Mouse (Mus musculus) thymus, adult 2 months (tissue): ENCODE results near the gene Nup43.

Experiments used
- CTCF ChIP-seq: fragments of 200-500 bp; IDR thresholded peaks from 2 replicates; pipeline ENCODE4 v1.5.1; 2012; ENCODE audit warnings: mild to moderate bottlenecking, control low read depth, low read length, moderate library complexity, borderline replicate concordance; ENCODE audit not compliant: control insufficient read depth, poor library complexity, insufficient read depth; ENCODE audit errors: extremely low read depth
- POLR2A ChIP-seq: fragments of 200-500 bp; IDR thresholded peaks from 2 replicates; pipeline ENCODE4 v1.6.1; 2012; ENCODE audit warnings: mild to moderate bottlenecking, low read length, control low read depth, moderate library complexity; ENCODE audit not compliant: control insufficient read depth, poor library complexity, insufficient read depth; ENCODE audit errors: extremely low read depth

DNA sequence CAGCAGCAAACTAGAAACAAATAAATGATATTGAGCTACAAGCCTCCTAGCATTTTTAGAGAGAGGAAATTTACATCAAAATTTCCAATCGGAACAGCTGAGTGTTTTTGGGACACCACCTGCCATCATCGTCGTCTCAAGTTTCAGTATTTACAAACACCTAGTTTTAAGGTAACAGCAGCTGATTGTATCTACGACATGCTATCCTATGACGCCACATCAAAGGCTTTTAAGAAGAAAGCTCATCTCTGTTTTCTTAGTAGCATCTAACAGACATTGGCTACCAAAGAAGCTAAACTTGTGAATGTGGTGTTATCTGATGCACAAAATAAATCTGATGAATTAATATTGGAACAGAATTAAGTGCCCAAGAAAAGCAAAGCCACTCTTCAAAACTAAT lies 37.0 kb upstream of the Nup43 start:
- TF ChIP-seq POLR2A (no peak), CTCF (no peak)
